Mouse (Mus musculus): ENCODE measurements around the gene Dnah7a. TPM values are rescaled to one million over a fixed set of nuclear protein-coding genes. Genes with fewer than 3 reads are reported as not detected.
"Not testable (repeated sequence)": the region's sequence is repeated elsewhere in the genome, so short reads cannot be mapped to it uniquely, and the experiment has no call there.

The Dnah7a gene
- polyA plus RNA-seq, 1 experiment from 2014 or later, result not detected

DNA sequence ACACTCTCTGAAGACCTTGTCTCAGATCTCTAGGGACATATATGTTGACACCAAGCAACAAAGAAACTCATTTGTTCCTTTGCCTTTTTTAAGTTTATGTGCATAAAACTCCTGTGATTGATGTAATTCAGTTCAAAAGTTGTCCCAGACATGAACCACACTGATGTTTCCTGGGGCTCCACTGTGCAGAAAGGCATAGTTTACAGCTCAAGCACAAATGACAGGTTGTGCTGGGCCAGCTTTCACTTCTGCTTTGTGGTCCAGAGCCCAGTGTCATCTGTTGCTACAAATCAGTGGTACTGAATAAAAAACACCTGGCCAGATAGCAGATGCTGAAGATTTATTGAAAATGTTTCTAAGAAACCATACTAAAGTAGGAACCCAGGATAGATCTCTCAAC, 42.3 kb downstream of the Dnah7a start:
- not testable (repeated sequence) for H3K4me3 ChIP-seq (replicated peaks); H3K4me2 ChIP-seq; H3K36me3 ChIP-seq (replicated peaks); ATAC-seq (ENCODE audit: insufficient read depth); H3K9ac ChIP-seq; H3K27ac ChIP-seq (replicated peaks); H3K4me1 ChIP-seq (replicated peaks); H3K9me3 ChIP-seq (replicated peaks); H3K27me3 ChIP-seq

GRCm38 (mm10) chr1:53639865-53640794, 66.5 kb downstream of the Dnah7a start:
- ATAC-seq (ENCODE audit: insufficient read depth), result no peak
- no peaks in the 10 kb centered on the region for H3K36me3 ChIP-seq (replicated peaks)

DNA sequence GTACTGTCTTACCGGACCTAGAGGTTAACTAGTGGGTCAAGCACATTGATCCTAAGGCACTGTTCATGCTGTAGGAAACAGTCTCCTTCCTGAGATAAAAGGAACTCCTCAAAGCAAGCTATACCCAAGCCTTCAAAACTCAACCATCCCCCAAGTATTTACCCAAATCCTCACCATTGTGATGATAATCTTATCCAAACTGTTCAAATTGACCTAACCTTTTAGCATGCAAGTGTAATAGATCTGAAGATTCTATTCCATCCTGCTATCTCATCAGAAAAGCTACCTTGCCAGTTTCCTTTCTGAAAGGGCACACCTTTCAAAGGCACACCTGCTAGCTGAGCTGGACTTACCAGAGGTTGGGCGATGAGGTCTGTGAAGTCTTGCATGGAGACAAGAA, 70.9 kb downstream of the Dnah7a start:
- not testable (repeated sequence) for H3K27me3 ChIP-seq; H3K4me3 ChIP-seq (replicated peaks); H3K9ac ChIP-seq; H3K27ac ChIP-seq (replicated peaks); ATAC-seq (ENCODE audit: insufficient read depth); H3K9me3 ChIP-seq (replicated peaks); H3K36me3 ChIP-seq (replicated peaks); H3K4me2 ChIP-seq; H3K4me1 ChIP-seq (replicated peaks)
- 35% methylated on average over 2 of the region's 2 CpGs for WGBS (ENCODE audit: insufficient replicate concordance)

More at GRCm38 (mm10) chr1:53639865-53640794, 66.5 kb downstream of the Dnah7a start:
- H3K27ac ChIP-seq (replicated peaks), result no peak overlapping the region
- H3K9ac ChIP-seq, result no peak overlapping the region
- WGBS (ENCODE audit: insufficient replicate concordance), result 57% methylated on average over 8 of the region's 8 CpGs
- H3K4me3 ChIP-seq (replicated peaks), result no peak overlapping the region
- no peaks in the 10 kb centered on the region for H3K27me3 ChIP-seq
- no peaks in the 10 kb centered on the region for H3K4me1 ChIP-seq (replicated peaks)
- no peaks in the 10 kb centered on the region for H3K9me3 ChIP-seq (replicated peaks)
- H3K4me2 ChIP-seq, result no peak overlapping the region

DNA sequence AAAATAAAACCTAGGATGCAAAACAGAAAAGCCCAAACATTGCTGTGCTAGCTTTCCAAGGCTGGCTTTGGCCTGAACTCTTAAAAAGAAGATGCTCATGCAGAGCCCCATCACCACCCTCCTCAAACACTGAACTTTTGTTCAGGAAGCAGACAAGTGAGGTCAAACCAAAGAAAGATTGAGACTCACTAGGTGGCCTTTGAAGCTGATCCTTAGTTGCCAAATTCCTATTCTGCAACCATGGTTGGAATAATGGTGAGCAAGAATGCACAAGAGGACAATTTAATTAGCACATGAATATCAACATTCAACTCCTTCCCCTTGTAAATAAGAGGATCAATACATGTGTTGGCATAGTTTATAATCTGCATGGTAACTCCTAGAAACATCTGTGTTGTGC, 74.5 kb downstream of the Dnah7a start:
- not testable (repeated sequence) for H3K36me3 ChIP-seq (replicated peaks); ATAC-seq (ENCODE audit: insufficient read depth); H3K4me1 ChIP-seq (replicated peaks); H3K9ac ChIP-seq; H3K27me3 ChIP-seq; H3K4me3 ChIP-seq (replicated peaks); H3K27ac ChIP-seq (replicated peaks); H3K4me2 ChIP-seq; H3K9me3 ChIP-seq (replicated peaks)

DNA sequence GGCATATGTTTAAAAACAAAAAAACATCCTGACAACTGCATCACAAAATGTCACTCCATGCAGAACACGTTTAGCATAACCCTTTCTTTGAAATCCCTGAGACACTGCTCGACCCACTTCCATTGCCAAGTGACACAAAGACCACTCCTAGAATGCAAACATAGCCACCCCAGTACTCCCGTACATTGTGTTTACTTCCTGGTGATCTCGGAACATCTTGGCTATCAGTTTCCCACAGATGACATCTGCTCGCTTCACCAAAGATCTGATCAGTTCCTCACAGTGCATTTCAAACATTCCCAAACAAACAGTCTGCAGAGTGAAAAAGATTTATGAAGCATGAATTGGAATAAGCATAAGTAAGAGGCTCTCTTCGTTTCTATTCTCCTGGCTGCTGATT, 76.6 kb downstream of the Dnah7a start:
- Histone ChIP-seq H3K36me3 (replicated peaks) (no peaks in the 10 kb centered on the region), H3K9ac (no peak overlapping the region), H3K4me3 (replicated peaks) (no peak overlapping the region), H3K27me3 (no peaks in the 10 kb centered on the region), H3K27ac (replicated peaks) (no peak overlapping the region), H3K4me2 (no peak overlapping the region), H3K9me3 (replicated peaks) (no peaks in the 10 kb centered on the region), H3K4me1 (replicated peaks) (no peaks in the 10 kb centered on the region)
- ATAC-seq (ENCODE audit: insufficient read depth), result no peak
- WGBS (ENCODE audit: insufficient replicate concordance), result 19% methylated on average over 6 of the region's 6 CpGs

- Histone ChIP-seq H3K9me3 (replicated peaks) (0 out of 2 replicates have a peak, but pooled peaks cover 5% of the 10 kb centered on the region), H3K27me3 (no peaks in the 10 kb centered on the region), H3K4me2 (no peak overlapping the region), H3K36me3 (replicated peaks) (no peaks in the 10 kb centered on the region), H3K9ac (no peak overlapping the region), H3K4me1 (replicated peaks) (no peaks in the 10 kb centered on the region), H3K27ac (replicated peaks) (no peak overlapping the region), H3K4me3 (replicated peaks) (no peak overlapping the region)
- WGBS (ENCODE audit: insufficient replicate concordance), result 76% methylated on average over 16 of the region's 16 CpGs
- no peak for ATAC-seq (ENCODE audit: insufficient read depth)
These were observed 93.1 kb downstream of the Dnah7a start for GRCm38 (mm10) chr1:53613486-53613885.

GRCm38 (mm10) chr1:53581326-53581725, 125.3 kb downstream of the Dnah7a start:
- H3K4me1 ChIP-seq (replicated peaks); H3K4me2 ChIP-seq; ATAC-seq (ENCODE audit: insufficient read depth); H3K27ac ChIP-seq (replicated peaks); H3K9me3 ChIP-seq (replicated peaks); H3K27me3 ChIP-seq; H3K9ac ChIP-seq; H3K36me3 ChIP-seq (replicated peaks); H3K4me3 ChIP-seq (replicated peaks): not testable (repeated sequence)
- WGBS (ENCODE audit: insufficient replicate concordance), result 13% methylated on average over 1 of the region's 1 CpGs

- not testable (repeated sequence) for ATAC-seq (ENCODE audit: insufficient read depth); H3K4me1 ChIP-seq (replicated peaks)
These were observed 148.7 kb downstream of the Dnah7a start for GRCm38 (mm10) chr1:53557918-53558317.

DNA sequence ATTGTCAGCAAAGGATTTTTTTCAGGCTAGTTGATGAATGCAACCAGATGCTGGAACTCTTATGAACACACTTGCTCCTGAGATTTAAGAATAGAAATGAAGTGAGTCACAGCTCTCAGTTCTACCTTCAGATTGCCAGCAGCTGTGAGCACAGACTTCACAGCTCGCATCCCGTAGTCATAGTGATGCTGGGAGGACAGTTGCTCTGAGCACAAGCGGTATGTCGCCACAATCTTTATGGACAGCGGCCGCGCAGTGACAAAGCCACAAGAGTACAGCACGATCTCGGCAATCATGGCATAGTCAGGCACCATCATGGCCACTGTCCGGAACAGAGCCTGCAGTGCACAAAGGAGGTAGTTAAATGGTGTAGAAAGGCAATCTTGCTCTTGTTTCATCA, 159.6 kb downstream of the Dnah7a start:
- not testable (repeated sequence) for H3K4me2 ChIP-seq; H3K27me3 ChIP-seq; H3K9ac ChIP-seq; H3K4me1 ChIP-seq (replicated peaks); H3K4me3 ChIP-seq (replicated peaks); H3K9me3 ChIP-seq (replicated peaks); H3K36me3 ChIP-seq (replicated peaks); H3K27ac ChIP-seq (replicated peaks); ATAC-seq (ENCODE audit: insufficient read depth)
- 67% methylated on average over 10 of the region's 10 CpGs for WGBS (ENCODE audit: insufficient replicate concordance)

More at GRCm38 (mm10) chr1:53557918-53558317, 148.7 kb downstream of the Dnah7a start:
- H3K36me3 ChIP-seq (replicated peaks); H3K27ac ChIP-seq (replicated peaks); H3K9ac ChIP-seq; H3K4me2 ChIP-seq; H3K27me3 ChIP-seq; H3K9me3 ChIP-seq (replicated peaks); H3K4me3 ChIP-seq (replicated peaks): not testable (repeated sequence)
- WGBS (ENCODE audit: insufficient replicate concordance), result 34% methylated on average over 3 of the region's 3 CpGs

DNA sequence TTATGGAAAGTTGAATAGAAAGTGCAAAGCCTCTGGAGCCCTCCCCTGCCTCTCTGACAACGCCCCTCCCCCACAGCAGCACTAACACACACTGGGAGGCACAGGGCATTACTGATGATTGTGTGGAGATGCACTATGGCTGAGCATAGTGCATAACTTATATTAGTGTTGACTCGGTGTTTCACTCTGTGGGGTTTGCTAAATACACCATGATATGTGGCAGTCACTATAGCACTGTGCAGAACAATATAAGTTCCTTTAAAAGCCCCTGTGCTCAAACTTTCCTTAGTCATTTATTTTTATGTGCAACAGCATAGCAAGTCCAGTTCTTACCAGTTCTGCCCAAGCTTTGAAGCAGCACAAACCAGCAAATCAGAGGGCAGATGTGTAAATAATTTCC, 168.2 kb downstream of the Dnah7a start:
- H3K9ac ChIP-seq; H3K27me3 ChIP-seq; H3K4me2 ChIP-seq; H3K9me3 ChIP-seq (replicated peaks); H3K27ac ChIP-seq (replicated peaks); H3K36me3 ChIP-seq (replicated peaks); H3K4me1 ChIP-seq (replicated peaks); ATAC-seq (ENCODE audit: insufficient read depth); H3K4me3 ChIP-seq (replicated peaks): not testable (repeated sequence)
- 38% methylated on average over 2 of the region's 2 CpGs for WGBS (ENCODE audit: insufficient replicate concordance)

DNA sequence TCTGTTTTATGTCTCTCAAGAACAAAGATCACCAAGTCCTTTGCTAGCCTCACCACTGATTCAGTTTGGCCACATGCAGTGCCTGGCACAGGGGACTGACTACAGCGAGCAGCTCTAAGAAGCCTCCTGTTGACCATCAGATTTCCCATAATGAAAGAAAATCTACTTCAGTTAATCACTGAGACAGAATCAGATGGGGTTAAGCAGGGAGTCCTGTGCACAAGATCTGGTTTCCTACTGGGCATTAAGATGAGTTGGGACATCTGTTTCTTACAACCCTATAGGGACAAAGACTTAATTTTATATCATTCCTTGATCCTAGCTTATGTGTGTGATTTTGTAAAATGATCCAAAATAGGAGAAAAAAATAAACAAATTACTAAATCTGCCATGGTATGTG, 171.8 kb downstream of the Dnah7a start:
- H3K4me1 ChIP-seq (replicated peaks); H3K27ac ChIP-seq (replicated peaks); ATAC-seq (ENCODE audit: insufficient read depth); H3K27me3 ChIP-seq; H3K4me2 ChIP-seq; H3K9ac ChIP-seq; H3K36me3 ChIP-seq (replicated peaks); H3K9me3 ChIP-seq (replicated peaks); H3K4me3 ChIP-seq (replicated peaks): not testable (repeated sequence)
- 58% methylated on average over 1 of the region's 1 CpGs for WGBS (ENCODE audit: insufficient replicate concordance)

- not testable (repeated sequence) for H3K4me3 ChIP-seq (replicated peaks); H3K9me3 ChIP-seq (replicated peaks); ATAC-seq (ENCODE audit: insufficient read depth); H3K9ac ChIP-seq; H3K36me3 ChIP-seq (replicated peaks); H3K4me1 ChIP-seq (replicated peaks); H3K4me2 ChIP-seq; H3K27me3 ChIP-seq; H3K27ac ChIP-seq (replicated peaks)
- WGBS (ENCODE audit: insufficient replicate concordance), result 53% methylated on average over 2 of the region's 2 CpGs
These were observed 180.6 kb downstream of the Dnah7a start for GRCm38 (mm10) chr1:53526021-53526420.
